Mouse (Mus musculus): ENCODE data around the gene Msh4. TPM values are rescaled to one million over a fixed set of nuclear protein-coding genes. Genes with fewer than 3 reads are reported as not detected.
"Not testable (repeated sequence)": the region's sequence is repeated elsewhere in the genome, so short reads cannot be mapped to it uniquely, and the experiment has no call there.

Gene Msh4
- polyA plus RNA-seq, 1 experiment: not detected

DNA sequence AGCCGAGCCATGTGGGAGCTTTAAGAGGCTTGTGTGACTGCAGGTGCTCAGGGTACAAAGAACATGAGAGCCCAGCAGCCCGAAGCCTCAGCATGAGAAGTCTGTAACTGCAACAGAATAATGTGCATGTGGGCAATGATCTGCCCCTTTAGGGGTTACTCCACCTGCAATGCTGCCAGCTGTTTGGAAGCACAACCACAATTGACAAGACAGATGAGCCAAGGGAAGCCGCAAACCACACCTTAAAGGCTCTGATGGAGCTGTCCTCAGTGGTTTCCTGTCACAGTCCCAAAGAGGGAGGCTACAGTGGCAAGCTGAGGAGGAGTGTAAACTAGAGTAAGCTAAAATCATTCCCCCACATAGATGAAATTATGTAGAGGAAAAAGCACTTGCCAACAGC, 10.5 kb downstream of the Msh4 start:
- no peak overlapping the region for H3K4me3 ChIP-seq (replicated peaks)

DNA sequence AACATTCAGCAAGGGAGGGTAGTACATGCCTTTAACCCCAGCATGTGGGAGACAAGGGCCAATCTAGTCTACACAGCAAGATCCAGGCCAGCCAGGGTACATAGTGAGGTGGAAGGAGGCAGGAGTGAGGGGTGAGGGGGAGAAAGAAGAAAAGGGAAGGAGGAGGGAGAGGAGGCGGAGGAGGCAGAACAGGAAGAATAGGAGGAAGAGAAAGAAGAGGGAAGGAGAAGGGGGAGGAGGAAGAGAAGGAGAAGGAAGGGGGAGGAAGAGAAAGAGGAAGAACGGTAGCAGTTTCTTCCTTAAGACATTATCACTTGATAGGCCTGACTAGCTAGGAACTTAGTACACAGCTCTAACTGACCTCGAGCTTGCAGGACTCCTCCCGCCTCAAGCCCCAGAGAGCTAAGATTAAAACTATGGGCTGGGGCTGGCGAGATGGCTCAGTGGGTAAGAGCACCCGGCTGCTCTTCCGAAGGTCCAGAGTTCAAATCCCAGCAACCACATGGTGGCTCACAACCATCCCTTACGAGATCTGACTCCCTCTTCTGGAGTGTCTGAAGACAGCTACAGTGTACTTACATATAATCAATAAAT, 16.7 kb downstream of the Msh4 start:
- Histone ChIP-seq H3K4me3 (replicated peaks) (no peak overlapping the region), H3K4me1 (no peaks in the 10 kb centered on the region), H3K36me3 (replicated peaks; ENCODE audit: low read length) (no peaks in the 10 kb centered on the region), H3K27me3 (replicated peaks) (peaks cover 33% of the 10 kb centered on the region), H3K9me3 (no peaks in the 10 kb centered on the region)
- TF ChIP-seq FLI1 (IDR thresholded peaks at IDR 0.05; ENCODE audit: low read length) (no peak), GATA1 (IDR thresholded peaks at IDR 0.05; ENCODE audit: borderline replicate concordance, low read length) (no peak)

More for the DNA sequence above, 10.5 kb downstream of the Msh4 start:
- no peaks in the 10 kb centered on the region for H3K36me3 ChIP-seq (replicated peaks; ENCODE audit: low read length)
- H3K4me1 ChIP-seq: peaks cover 19% of the 10 kb centered on the region
- H3K27me3 ChIP-seq (replicated peaks): peaks cover 38% of the 10 kb centered on the region
- no peaks in the 10 kb centered on the region for H3K9me3 ChIP-seq
- TF ChIP-seq GATA1 (IDR thresholded peaks at IDR 0.05; ENCODE audit: borderline replicate concordance, low read length) (no peak), FLI1 (IDR thresholded peaks at IDR 0.05; ENCODE audit: low read length) (no peak)

DNA sequence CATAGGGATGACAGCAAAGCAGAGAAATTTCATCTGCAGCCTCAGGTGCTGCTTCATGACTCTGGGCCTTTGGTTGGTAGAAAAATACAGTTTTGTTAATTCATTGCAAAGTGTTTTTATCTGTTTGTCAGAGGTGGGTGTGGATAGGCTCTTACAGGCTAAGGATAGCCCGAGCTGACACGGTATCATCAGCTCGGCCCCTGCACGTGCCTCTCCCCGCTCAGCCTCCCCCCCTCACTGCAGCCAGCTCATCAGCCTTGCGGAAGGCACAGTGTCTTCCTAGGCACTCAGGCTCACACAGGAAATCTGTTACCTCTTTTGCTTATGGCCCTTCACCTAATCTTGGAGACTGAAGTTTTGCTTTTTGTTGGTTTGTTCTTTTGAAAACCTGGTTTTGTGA, 17.8 kb downstream of the Msh4 start:
- TF ChIP-seq FLI1 (IDR thresholded peaks at IDR 0.05; ENCODE audit: low read length) (no peak), GATA1 (IDR thresholded peaks at IDR 0.05; ENCODE audit: borderline replicate concordance, low read length) (no peak)
- Histone ChIP-seq H3K36me3 (replicated peaks; ENCODE audit: low read length) (no peaks in the 10 kb centered on the region), H3K27me3 (replicated peaks) (peaks cover 35% of the 10 kb centered on the region), H3K4me3 (replicated peaks) (no peak overlapping the region), H3K4me1 (no peaks in the 10 kb centered on the region), H3K9me3 (no peaks in the 10 kb centered on the region)

DNA sequence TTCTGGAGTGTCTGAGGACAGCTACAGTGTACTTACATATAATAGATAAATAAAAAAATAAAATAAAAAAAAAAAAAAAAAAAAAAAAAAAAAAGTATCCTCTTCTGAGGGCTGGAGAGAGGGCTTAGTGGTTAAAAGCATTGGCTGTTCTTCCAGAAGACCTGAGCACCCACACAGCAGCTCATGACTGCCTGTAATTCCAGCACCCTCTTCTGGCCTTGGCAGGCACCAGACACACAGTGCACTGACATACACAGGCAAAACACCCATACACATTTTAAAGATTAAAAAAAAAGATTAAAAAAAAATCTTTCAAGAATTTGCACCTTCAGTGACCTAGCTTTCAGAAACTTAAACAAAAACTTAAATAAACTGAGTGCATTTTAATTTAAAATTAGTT, 19.6 kb downstream of the Msh4 start:
- Histone ChIP-seq H3K4me1 (no peaks in the 10 kb centered on the region), H3K4me3 (replicated peaks) (no peak overlapping the region), H3K9me3 (no peaks in the 10 kb centered on the region), H3K36me3 (replicated peaks; ENCODE audit: low read length) (no peaks in the 10 kb centered on the region), H3K27me3 (replicated peaks) (peaks cover 32% of the 10 kb centered on the region)
- TF ChIP-seq GATA1 (IDR thresholded peaks at IDR 0.05; ENCODE audit: borderline replicate concordance, low read length): no peak
- TF ChIP-seq FLI1 (IDR thresholded peaks at IDR 0.05; ENCODE audit: low read length): no peak

DNA sequence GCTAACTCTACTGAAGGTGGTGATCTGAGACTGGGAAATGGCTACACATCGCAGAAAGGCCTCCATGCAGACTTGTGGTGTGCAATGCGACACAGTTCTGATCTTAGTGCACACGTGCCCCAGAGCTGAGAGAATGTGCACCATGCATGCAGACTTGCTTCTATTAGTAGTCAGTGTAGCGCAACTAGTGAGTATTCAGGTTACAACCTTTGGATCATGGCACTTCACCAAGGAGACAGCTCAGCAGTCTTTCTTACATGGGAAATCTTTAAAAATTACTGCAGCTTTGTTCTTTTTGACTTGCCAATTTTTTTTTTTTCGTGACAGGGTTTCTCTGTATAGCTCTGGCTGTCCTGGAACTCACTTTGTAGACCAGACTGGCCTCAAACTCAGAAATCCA, 34.5 kb downstream of the Msh4 start:
- no peaks in the 10 kb centered on the region for H3K36me3 ChIP-seq (replicated peaks; ENCODE audit: low read length)
- no peaks in the 10 kb centered on the region for H3K9me3 ChIP-seq
- peaks cover 14% of the 10 kb centered on the region for H3K27me3 ChIP-seq (replicated peaks)
- no peaks in the 10 kb centered on the region for H3K4me1 ChIP-seq
- TF ChIP-seq FLI1 (IDR thresholded peaks at IDR 0.05; ENCODE audit: low read length) (no peak), GATA1 (IDR thresholded peaks at IDR 0.05; ENCODE audit: borderline replicate concordance, low read length) (no peak)
- no peak overlapping the region for H3K4me3 ChIP-seq (replicated peaks)

DNA sequence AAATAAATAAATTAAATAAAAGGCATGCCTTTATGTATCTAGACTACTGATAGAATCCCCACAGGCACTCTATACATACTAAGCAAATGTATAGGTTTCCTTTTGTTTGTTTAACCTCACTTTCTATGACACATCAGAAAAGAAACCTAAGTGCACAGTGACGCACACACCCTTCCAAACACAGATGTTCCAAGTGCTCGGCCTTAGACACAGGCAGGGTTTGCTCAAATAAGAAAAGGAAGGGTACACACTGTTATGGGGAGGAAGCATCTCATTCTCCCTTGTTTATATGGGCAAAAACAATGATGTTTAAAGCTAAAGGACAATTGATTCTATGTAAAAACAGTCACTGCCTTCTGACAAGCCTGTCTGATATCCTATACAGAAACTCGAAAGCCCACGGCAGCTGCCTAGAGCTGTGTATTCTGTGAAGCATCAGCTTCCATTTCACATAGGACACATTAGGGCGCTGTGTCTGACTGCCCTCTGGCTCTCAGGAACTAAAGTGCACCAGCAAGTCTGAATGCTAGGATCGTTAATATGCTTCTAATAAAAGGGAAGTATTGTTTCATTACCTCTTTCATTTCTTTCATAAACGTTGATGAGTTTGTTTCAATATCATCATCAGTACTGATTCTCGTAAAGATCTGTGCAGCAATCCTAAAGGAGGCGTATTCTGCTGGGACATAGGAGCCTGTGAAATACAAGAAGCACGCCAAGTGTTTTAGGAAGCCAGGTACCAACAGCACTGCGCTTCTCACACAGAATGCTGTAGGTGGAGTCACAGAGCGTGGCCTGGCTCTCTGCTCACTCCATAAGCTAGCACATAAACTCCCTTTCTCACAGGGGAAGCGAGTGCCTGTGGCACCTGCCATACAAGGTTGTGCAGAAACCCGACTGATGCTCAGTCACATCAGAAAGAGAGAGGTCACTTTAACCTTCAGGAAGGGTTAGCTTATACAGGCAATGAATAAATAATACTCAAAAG, 38.5 kb downstream of the Msh4 start:
- Histone ChIP-seq H3K36me3 (replicated peaks; ENCODE audit: low read length) (no peaks in the 10 kb centered on the region), H3K27me3 (replicated peaks) (peaks cover 8% of the 10 kb centered on the region), H3K4me3 (replicated peaks) (no peak overlapping the region), H3K4me1 (peaks cover 12% of the 10 kb centered on the region), H3K9me3 (no peaks in the 10 kb centered on the region)
- no peak for TF ChIP-seq GATA1 (IDR thresholded peaks at IDR 0.05; ENCODE audit: borderline replicate concordance, low read length)
- TF ChIP-seq FLI1 (IDR thresholded peaks at IDR 0.05; ENCODE audit: low read length): no peak

DNA sequence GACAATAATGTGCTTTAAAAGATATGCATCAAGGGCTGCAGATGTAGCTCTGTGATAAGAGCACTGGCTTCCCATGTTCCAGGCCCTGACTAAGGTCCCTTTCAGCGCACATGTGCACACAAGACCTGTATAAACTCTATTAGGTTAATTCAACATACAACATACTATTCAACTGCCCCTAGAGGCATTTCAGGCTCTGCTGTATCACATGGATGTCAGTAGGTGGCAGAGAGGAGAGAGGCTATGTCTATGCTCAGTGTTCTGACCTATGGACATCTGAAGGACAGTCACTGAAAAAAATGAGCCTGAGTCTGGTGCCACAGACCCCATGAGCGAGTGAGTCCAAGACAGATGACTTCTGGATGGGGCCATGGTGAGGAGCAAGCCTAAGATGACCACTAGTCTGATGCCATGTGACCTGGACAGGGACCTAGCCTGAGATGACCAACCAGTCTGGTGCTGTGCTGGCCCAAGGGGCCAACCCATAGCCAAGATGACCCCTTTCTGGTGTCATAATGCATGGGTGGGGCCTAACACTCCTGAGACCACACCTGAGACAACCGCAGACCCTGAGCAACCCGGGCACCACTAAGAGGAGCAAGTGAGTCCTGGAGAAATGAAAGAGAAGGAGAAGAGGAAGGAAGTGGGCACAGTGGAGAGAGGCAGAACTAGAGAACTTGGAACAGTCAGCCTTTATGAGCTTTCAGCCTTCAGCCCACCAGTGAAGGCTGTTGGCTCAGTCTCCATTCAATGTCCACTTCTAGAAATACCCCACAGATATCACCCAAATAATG, 41.1 kb downstream of the Msh4 start:
- TF ChIP-seq FLI1 (IDR thresholded peaks at IDR 0.05; ENCODE audit: low read length) (no peak), GATA1 (IDR thresholded peaks at IDR 0.05; ENCODE audit: borderline replicate concordance, low read length) (no peak)
- Histone ChIP-seq H3K4me3 (replicated peaks) (peak overlapping the region; percentile 33), H3K9me3 (no peaks in the 10 kb centered on the region), H3K4me1 (peaks cover 12% of the 10 kb centered on the region), H3K36me3 (replicated peaks; ENCODE audit: low read length) (no peaks in the 10 kb centered on the region), H3K27me3 (replicated peaks) (peaks cover 7% of the 10 kb centered on the region)

DNA sequence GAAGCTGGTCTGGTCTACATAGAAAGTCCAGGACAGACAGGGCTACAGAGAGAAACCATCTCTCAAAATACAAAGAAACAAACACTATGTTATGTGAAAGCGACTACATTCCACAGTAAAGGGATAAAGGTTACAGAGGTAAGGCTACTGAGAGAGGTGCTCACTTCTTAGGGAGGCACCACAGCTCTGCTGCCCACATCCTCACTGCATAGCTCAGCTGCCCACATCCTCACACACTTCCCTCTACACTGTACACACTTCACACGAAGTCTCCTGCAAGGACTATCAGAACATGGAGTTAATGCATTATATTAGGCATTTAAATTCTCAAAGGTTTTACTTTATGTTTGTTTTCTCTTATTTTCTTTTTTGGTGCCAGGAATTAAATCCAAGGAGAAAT, 42.1 kb downstream of the Msh4 start:
- Histone ChIP-seq H3K27me3 (replicated peaks) (peaks cover 8% of the 10 kb centered on the region), H3K36me3 (replicated peaks; ENCODE audit: low read length) (no peaks in the 10 kb centered on the region), H3K9me3 (no peaks in the 10 kb centered on the region), H3K4me3 (replicated peaks) (no peak overlapping the region), H3K4me1 (peaks cover 12% of the 10 kb centered on the region)
- TF ChIP-seq FLI1 (IDR thresholded peaks at IDR 0.05; ENCODE audit: low read length): no peak
- no peak for TF ChIP-seq GATA1 (IDR thresholded peaks at IDR 0.05; ENCODE audit: borderline replicate concordance, low read length)

DNA sequence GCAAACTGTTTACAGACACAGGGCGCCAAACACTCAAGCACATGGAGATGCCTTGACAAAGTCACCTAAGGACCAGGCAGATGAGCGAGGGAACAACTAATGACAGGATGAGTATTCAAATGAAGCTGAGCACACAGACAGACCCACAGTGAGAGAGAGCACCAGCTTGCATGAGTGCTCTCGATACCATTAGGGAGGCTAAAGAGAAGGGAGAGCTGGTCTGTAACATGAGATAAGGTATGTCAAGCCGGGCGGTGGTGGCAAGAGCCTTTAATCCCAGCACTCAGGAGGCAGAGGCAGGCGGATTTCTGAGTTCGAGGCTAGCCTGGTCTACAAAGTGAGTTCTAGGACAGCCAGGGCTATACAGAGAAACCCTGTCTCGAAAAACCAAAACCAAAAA, 45.5 kb downstream of the Msh4 start:
- not testable (repeated sequence) for H3K4me3 ChIP-seq (replicated peaks); H3K9me3 ChIP-seq; H3K36me3 ChIP-seq (replicated peaks; ENCODE audit: low read length); H3K27me3 ChIP-seq (replicated peaks)
- H3K4me1 ChIP-seq: peaks cover 12% of the 10 kb centered on the region
